Mouse (Mus musculus) liver, adult (tissue): Measurements from ENCODE around the gene Ephb2.

Experiments
- GATA4 ChIP-seq: IDR thresholded peaks from 2 replicates; pipeline ENCODE4 v1.6.1; 2014; ENCODE audit warnings: mild to moderate bottlenecking, low read length; ENCODE audit not compliant: insufficient replicate concordance

The Ephb2 gene

DNA sequence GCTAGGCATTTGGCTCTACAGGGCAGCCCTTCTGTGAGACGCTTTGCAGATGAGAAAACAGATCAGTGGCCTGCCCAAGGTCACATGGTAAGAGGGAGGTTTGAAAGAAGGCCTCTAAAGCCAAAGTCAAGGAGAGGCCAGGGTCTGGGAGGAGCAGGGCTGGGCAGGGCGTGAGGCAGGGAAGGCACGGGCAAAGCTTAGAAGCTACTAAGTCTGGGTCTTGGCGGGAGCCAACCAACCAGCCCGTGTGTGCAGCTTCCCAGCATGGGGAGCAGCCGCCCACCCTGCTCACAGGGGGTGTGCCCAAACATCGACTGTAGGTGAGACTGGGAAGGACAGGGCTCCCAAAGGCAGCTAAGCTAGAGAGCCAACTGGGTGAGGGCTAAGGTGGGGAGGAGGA, 70.7 kb downstream of the Ephb2 start:
- TF ChIP-seq GATA4: no peak

DNA sequence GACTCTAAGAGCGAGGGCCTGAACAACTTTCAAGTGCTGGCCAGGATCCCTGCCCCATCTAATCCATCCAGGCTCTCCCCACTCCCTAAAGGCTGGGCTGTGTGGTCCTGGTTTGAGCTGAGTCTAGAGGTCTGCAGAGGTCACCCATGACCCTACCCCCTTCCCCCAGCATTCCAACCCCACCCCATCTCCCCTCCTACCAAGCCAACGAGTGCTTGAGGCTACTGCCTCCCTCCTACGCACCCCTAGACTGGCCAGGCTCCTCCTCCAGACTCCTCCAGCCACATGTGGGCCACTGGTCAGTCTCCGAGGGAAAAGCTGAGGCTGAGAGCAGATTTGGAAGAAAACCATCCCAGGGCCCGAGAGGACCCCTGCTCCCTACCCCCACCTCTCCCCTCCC, 72.4 kb downstream of the Ephb2 start:
- no peak for TF ChIP-seq GATA4

DNA sequence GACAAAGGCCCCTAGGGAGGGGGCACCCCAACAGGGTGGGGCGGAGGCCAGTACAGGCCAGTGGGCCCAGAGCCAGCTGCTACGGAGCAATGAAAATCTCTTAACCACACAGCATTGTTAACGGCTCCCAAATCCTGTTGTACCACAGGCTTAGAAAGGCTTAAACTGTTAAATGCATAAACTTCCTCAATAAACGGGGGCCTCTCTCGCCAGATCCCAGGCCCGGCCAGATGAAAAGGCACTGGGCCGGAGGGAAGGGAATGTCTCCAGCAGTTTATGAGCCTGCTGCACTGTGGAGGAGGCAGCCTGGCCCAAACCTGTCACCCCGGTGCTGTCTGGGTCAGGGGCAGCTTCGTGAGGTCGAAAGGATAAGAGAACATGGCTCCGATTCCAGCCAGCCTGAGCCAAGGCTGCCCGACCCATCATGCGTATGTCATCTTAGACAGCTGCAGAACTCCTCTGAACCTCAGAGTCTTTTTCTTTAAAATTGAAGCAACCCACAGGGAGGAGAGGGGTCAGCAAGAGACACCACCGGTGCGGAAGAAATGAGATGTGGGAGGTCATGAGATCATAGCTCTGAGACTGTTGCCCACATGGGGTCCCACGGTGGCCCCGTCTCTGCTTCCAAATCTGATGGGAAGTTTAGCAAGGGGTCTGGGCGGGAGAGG, 73.9 kb downstream of the Ephb2 start:
- no peak for TF ChIP-seq GATA4

DNA sequence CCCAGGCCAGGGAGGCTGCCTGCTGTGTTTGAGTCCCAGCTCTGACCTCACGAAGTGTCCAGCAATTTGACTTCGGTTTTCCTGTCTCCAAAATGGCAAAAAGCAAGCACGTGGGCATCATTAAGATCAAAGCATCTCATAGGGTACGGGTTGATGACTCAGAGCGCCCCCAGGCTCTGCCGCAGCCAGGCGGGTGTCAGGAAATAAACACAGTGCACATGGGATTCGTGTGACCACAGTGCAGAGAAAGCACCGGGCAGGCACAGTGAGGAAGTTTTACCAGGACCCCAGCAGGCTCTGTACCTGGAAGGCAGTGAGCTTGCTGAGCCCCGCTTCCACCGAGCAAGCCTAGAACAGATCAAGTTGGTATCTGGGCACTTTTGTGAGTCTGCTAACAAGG, 74.9 kb downstream of the Ephb2 start:
- TF ChIP-seq GATA4: no peak

DNA sequence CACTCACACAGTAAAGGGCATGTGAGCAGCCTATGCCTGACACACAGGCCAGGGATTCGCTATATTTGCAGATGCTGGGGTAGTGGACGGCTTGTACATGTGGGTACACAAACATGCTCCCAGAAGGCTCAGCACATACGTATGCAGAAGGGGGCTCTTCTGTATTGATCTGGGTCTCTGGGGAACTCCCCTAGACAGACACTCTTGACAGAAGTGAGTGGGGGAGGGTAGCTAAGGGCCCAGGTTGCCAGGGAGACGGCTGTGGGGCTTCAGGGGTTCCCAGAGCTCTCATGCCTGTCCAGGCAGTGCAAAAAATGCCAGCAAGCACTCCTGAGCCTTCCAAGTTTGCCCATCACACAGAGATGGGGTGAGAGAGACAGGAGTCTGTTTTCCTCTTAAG, 78.7 kb downstream of the Ephb2 start:
- TF ChIP-seq GATA4: no peak

DNA sequence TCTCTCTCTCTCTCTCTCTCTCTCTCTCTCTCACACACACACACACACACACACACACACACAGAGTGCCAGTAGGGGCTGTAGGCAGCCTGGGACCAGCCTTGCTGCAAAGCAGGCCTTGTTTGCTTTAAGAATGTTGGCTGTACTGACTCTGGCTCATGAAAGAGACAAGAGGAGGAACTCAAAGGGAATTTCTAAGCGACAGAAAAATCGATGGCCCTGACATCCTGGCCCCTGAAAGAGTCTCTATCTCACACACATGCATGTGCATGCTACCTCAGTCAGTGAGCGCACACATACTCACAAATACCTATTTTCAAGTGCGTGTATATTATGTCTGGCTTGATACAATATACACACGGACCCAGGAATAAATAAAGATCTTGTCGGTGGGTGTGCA, 79.3 kb downstream of the Ephb2 start:
- TF ChIP-seq GATA4: no peak

DNA sequence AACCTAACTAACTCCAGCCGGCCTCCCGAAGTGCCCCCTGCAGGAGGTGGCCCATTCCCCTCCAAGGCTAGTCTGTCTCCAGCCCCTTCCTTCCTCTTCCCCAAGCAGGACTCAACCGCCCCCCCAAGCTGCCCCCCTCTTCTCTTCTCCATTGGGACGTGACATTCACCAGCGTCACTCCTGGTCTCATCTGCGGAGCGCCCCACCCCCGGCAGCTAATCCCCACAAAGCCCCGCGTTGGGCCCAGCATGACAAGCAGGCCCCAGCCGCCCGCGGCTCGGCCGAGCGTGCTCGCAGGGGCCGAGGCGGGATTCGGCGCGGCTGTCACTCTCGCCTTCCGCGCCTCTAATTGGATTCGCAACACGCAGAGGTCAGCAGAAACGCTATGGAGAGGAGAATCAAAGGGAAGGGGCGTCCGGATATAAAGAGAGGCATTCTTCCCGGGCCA, 80.4 kb downstream of the Ephb2 start:
- TF ChIP-seq GATA4: no peak

DNA sequence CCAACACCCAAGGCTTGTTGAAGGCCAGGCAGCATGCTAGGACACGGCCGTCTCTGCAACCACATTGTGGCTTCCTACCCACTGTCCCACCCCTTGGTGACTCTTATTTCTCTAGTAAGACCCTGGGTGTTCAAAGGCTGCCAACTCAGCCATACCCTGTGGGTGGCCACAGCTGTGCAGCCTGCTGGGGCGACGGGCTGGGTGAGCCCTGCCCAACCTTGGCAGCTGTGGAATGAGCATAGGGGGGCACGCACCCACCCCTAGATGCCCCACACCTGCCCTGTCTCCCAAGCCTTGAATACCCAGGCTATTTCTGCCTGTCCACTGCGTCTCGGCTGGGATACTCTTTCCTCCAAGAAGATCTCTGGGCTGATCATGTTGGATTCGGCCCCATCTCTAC, 81.5 kb downstream of the Ephb2 start:
- no peak for TF ChIP-seq GATA4

DNA sequence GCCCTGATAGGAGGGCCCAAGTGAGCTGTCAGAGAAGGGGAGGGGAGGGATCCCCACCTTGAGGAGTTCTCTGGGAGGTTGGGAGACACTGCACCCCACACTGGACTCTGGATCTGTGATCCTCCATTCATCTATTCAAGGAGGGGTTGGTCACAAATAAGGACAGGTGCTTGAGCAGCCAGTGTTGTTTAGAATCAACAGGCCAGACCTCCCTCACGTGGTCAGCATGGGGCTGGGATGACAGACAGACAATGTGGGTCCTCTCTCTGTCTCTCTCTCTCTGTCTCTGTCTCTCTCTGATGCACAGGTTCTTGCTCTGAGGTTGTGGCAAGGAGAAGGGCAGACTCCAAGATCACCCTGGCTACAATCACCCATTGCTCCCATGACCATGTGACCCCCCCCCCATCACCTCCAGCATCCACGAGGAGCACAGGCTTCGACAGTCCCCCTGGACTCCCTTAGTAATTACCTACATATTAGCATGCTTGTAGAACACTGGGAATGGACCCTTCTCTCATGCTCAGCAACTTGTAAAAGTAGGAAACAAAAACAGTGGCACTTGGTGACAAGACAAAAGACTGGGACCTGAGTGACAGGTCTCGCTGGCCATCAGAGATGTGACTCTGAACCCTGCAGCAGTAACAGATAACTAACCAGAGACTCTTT, 84.3 kb downstream of the Ephb2 start:
- no peak for TF ChIP-seq GATA4

DNA sequence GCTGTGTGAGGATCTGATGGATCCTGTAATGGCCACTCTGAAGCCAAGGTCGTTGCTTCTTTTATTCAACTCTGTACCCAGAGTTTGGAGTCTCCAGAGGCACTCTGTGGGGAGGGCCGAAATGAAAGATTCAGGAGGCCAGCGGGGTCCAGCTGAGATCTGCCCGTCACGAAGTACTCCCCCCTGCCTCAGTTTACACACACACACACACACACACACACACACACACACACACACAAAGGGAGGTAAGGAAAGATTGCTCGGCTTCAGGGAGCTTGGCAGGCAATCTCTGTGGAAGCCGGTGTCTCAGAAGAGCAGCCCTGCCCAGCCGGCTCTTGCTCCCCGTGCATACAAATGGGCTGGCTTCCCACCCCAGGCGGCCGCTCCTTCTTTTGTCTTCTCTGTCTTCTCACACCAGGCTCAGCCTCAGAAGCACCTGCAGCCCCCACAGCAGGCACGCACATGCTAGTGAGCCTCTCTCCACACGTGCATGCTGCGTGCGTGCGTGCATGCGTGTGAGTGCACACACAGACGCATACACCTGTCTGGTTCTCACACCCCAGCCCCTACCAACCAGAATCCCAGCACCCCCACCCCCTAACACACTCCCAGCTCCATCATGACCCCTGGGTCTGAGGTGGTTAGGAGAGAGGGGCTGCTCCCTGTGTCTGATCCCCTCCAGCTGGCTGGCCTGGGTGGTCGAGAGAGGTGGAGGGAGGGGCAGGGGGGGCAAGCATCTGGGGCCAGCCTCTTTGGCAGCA, 85.0 kb downstream of the Ephb2 start:
- no peak for TF ChIP-seq GATA4

DNA sequence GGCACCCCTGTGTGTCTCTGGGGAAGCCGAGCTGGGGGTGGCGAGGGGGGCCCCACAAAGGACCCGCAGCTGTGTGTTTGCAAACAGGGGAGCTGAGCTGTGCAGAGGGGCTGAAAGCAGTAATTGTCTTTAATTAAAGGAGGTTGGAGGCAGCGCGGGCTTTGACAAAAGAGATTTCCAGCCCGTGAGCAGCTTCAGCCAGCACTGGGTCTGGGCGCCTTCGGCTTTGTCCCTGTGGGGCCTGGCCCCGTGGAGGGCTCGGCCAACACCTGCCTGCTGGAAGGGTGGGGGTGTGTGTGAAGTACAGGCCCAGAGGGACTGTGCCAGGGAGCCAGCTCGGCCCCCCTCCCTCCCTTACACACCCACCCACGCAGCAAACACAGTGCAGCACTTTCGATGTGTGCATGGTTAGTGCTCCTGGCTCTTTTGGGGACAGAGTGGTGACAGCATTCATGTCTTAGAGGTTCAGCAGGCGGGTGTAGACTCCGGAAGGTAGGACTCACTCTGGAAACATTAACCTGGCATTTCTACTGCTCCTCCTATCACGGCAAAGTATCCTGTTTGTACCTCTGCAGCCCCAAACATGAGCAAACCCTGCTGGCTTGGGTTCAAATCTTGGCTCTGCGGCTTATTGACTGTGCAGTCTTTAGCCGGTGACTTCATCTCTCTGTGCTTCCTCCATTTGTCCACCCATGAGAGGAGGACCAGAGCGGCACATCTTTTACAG, 85.8 kb downstream of the Ephb2 start:
- TF ChIP-seq GATA4: no peak

DNA sequence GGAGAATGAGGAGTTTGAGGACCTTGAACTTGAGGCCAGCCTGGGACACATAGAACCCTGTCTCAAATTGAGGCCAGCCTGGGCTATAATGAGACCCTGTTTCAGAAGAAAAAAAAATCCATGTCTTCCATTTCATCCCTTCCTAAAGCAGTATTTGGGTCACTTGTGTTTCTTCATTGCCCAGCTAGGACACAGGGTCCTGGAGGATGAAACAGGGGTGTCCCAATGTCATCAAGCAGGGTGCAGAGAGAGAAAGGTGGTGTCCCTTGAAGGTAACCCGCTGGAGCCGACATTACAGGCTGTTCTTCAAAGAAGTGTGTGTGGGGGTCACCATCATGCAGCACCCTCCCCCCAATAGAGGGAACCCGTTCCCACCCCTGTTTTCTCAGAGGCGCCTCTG, 86.4 kb downstream of the Ephb2 start:
- no peak for TF ChIP-seq GATA4

DNA sequence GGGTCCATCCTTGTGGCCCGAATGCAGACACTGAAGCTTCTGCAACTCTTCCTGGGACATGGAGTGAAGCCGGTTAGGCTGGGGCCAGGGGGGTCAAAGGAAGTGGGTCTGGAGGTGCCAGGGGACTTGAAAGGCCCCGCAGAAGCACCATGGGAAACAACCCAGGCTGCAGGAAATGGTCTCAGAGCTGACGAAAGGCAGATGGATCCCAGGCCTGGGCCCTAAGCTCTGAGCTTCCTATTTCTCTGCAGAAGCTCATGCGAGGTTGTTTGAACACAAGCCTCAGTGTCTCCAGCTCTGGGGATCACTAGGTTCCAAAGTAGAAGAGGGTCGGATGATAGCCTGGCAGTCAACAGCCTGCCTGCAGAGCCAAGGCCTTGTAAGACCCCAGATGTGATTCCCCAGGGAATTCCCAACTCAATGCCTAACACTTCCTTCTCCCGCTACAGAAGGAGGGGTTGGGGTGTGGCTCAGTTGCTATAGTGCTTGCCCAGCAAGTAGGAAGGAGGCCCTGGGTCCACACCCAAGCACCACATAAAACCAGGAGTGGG, 86.9 kb downstream of the Ephb2 start:
- no peak for TF ChIP-seq GATA4

DNA sequence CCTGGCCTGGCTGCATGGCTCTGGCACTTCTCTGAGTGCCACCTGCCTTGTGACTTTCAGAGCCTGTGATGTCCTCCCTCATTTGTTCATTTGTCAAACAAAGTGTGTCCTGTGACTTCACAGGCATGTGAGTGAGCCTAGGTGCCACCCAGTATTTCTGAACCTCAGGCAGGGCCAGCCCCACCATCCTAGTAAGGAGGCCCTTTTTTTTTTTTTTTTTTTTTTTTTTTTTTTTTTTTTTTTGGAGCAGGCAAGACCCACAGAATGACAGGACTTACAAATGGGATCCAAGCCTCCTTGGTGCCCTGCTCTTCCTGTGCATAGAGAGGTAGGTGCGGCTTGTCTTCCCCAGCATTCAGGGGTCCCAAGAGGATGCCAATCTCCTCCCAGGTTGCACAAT, 89.3 kb downstream of the Ephb2 start:
- no peak for TF ChIP-seq GATA4

DNA sequence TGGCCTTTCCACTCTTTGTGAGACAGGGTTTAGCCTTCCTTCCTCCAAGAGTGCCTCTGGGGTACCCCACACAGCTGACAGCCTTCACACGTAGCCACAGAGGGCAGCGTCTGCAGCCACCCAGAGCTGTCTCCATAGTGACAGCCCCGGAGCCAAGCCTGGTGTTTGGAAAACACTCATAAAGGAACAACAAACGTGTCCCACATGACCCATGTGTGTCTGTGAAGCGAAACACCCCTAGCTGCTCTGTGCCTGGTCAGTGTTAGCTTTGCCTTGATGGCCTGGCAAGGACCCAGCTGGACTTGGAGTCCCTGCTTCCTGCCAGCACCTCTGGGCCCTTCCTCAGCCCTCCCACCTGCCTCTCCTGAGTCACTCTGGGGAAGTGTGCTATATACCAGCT, 93.1 kb downstream of the Ephb2 start:
- no peak for TF ChIP-seq GATA4

DNA sequence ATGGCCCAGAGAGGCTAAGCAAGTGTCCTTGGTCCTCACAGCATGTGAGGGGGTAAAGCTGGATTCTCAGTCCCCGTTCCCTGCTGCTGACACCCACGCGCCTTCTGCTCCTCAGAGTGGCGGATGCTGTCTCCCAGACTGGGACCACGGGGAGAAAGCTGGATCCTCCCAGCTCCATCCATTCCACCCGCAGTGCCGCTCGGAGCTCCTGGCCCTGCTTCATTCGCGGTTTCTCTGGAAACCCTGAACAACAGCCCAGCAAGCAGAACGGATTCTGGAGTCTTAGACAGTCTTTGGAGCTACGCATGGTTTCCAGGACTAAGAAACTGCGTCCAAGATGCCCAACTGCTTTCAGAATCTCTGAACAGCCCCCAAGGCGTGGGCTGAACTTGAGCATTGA, 93.9 kb downstream of the Ephb2 start:
- no peak for TF ChIP-seq GATA4

DNA sequence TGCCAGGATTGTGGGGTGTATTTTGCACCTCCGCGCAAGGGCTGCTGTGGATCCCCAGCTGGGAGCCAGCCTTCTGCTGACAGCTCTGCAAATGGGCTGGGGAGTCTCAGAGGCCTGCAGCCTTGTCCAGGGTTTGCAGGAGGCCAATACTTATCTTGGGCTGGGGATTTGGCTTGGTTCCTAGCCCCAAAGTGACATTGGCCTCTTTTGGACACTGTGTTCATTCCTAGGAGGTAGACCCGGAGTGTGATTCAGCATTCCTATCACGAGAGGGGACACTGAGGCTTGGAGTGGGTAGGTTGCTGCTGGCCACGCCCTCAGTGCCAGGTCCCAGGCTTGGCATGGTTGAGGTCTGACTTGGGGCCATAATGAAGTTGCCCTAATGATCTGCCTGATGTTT, 94.8 kb downstream of the Ephb2 start:
- TF ChIP-seq GATA4: no peak
